Mouse (Mus musculus): ENCODE results near the gene Stxbp2.

GRCm38 (mm10) chr8:3684530-3684929 is 53.8 kb downstream of the Stxbp2 start:
- TF ChIP-seq CTCF (IDR thresholded peaks at IDR 0.05; ENCODE audit: low read depth, low read length): no peak
- no peak for TF ChIP-seq TAL1 (conservative IDR thresholded peaks at IDR 0.05; ENCODE audit: low read depth, low read length)
- TF ChIP-seq POLR2AphosphoS5 (IDR thresholded peaks at IDR 0.05; ENCODE audit: insufficient replicate concordance, low read depth, low read length): no peak
- TF ChIP-seq GATA1 (IDR thresholded peaks at IDR 0.05; ENCODE audit: borderline replicate concordance, low read length): no peak
- TF ChIP-seq GATA2 (IDR thresholded peaks at IDR 0.05; ENCODE audit: borderline replicate concordance, low read depth, low read length): no peak

Data from G1E (cell line).